Comparison of ENCODE assay signal across 18 mouse cellular contexts in the genomic region with DNA sequence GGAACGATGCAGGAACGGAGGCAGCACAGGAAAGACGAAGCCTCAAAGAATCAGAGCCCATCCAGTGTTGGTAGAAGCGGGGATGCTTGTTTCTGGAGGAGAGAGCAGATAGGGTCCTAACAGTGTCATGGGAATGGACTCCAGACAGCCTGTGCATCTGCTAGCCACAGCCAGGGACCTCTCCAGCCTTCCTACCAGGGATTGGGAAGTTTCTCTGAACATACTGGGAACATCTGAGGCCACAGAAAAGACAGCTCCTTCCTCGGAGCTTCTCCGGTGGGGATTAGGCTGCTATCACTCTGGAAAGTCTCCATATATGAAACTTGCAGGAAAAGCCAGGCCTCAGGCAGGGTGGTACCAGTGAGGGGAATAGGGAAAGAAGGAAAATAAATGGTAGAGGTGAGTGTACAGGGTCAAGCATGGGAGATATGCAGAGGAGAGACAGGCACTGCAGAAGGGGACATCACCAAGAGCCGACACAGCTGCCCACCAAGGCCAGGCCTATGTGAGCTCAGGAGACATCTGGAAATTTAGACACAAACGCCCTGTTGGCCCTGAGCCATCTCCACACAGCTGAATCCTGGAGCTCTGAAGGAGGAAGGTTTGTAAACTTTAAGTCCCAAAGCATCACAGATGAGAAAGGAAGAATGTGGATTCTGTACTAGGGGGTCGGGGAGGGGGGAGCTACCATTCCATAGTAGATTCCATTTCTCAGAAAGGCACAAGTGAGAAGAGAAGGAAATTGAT.
DNase-seq lines count a peak whose midpoint lies in the region; ATAC-seq lines count a peak whose summit lies in the region.
"Had no signal": no experiment of that assay in that cellular context is flagged by ENCODE, and none has a peak within 500 bp of the region (broad histone marks: within the 10 kb centered on the region; RNA-seq: fewer than 3 reads in every experiment).

No protein-coding gene starts in this region.

- no peak for ATAC-seq in heart, embryonic 13.5 days (ENCODE audit: extremely low read depth, insufficient number of reproducible peaks, low FRiP score, low TSS enrichment)
- no peak for ATAC-seq in limb, embryonic 15.5 days (ENCODE audit: insufficient number of reproducible peaks, low FRiP score, low TSS enrichment, low read depth)
- ATAC-seq in megakaryocyte, adult 5-6 weeks (ENCODE audit: poor library complexity, severe bottlenecking): no peak
- ATAC-seq: CD4-positive, CD25-positive, alpha-beta regulatory T cell, adult 4 months; forebrain, embryonic 16.5 days had no signal

- H3K27me3 ChIP-seq in heart, embryonic 13.5 days (replicated peaks): peaks cover 33% of the 10 kb centered on the region
- no peaks in the 10 kb centered on the region for H3K27me3 ChIP-seq in limb, embryonic 15.5 days

- WGBS in heart, embryonic 13.5 days: 55% methylated on average over 9 of the region's 9 CpGs
- WGBS in limb, embryonic 15.5 days: 64% methylated on average over 9 of the region's 9 CpGs

- no peaks in the 10 kb centered on the region for H3K36me3 ChIP-seq in heart, embryonic 13.5 days
- no peaks in the 10 kb centered on the region for H3K36me3 ChIP-seq in limb, embryonic 15.5 days
- H3K36me3 ChIP-seq: hindbrain, embryonic 12.5 days; midbrain, embryonic 12.5 days had no signal

- intact Hi-C loops in heart, postnatal 25 days (cut with DNase I): loop anchor here (2.0 kb wide), 1 partner anchor 13 kb away; no protein-coding TSS in a partner anchor
- intact Hi-C loops in gastrocnemius, postnatal 14 days (cut with DNase I; ENCODE audit: low total_unique reads): no loop called here

- H3K4me3 ChIP-seq in heart, embryonic 13.5 days: no peak overlapping the region
- no peak overlapping the region for H3K4me3 ChIP-seq in limb, embryonic 15.5 days
- H3K4me3 ChIP-seq: hindbrain, embryonic 12.5 days; midbrain, embryonic 12.5 days; myocyte had no signal

- peaks cover 43% of the 10 kb centered on the region for H3K4me1 ChIP-seq in heart, embryonic 13.5 days
- H3K4me1 ChIP-seq in limb, embryonic 15.5 days: peaks cover 33% of the 10 kb centered on the region

- H3K4me2 ChIP-seq in heart, embryonic 13.5 days: no peak overlapping the region
- no peak overlapping the region for H3K4me2 ChIP-seq in limb, embryonic 15.5 days
- H3K4me2 ChIP-seq: hindbrain, embryonic 12.5 days; midbrain, embryonic 12.5 days had no signal

- DNase-seq in heart, postnatal 25 days (ENCODE audit: low spot score): no peak
- DNase-seq in 416B (ENCODE audit: low read depth): peak; percentile 70
- peak; percentile 67 for DNase-seq in gastrocnemius, postnatal 14 days
- no peak for DNase-seq in layer of hippocampus, postnatal 14 days (ENCODE audit: low spot score in 2 of 2)
- DNase-seq: adrenal gland, postnatal 10 days; cerebellum, adult 18-20 months; kidney, adult 11 months; kidney, postnatal 36 days; left cerebral cortex, postnatal 4 days; lung, postnatal 36 days had no signal

- no peaks in the 10 kb centered on the region for H3K9me3 ChIP-seq in heart, embryonic 13.5 days
- H3K9me3 ChIP-seq in limb, embryonic 15.5 days: no peaks in the 10 kb centered on the region
- H3K9me3 ChIP-seq: hindbrain, embryonic 12.5 days; midbrain, embryonic 12.5 days had no signal

- no peak overlapping the region for H3K9ac ChIP-seq in heart, embryonic 13.5 days
- H3K9ac ChIP-seq in limb, embryonic 15.5 days: no peak overlapping the region
- H3K9ac ChIP-seq: hindbrain, embryonic 12.5 days; midbrain, embryonic 12.5 days had no signal

- H3K27ac ChIP-seq in heart, embryonic 13.5 days (replicated peaks): peak overlapping the region; percentile 8; the same call in 1 of the 2 replicates
- H3K27ac ChIP-seq in limb, embryonic 15.5 days: peak overlapping the region; percentile 67
- H3K27ac ChIP-seq: hindbrain, embryonic 12.5 days; midbrain, embryonic 12.5 days had no signal

Comparison
In these comparisons a context has a peak if more than half of its experiments do, and no peak if none do; other contexts are left out.
1. DNase-seq: peak in 416B (single experiment) and gastrocnemius, postnatal 14 days (single experiment); none in heart, postnatal 25 days (single experiment) and layer of hippocampus, postnatal 14 days (0 of 2).